Mouse (Mus musculus) heart, adult 2 months (tissue): ENCODE measurements around the gene Cdhr5.

ENCODE experiments used
- EP300 ChIP-seq: fragments of 200-500 bp; IDR thresholded peaks from 2 replicates; pipeline ENCODE4 v1.6.1; 2011; ENCODE audit warnings: low read depth, low read length, control low read depth; ENCODE audit not compliant: insufficient read depth
- POLR2A ChIP-seq: fragments of 200-500 bp; IDR thresholded peaks from 2 replicates; pipeline ENCODE4 v1.6.1; 2011; ENCODE audit warnings: mild to moderate bottlenecking, low read depth, low read length, control low read depth; ENCODE audit not compliant: insufficient read depth

DNA sequence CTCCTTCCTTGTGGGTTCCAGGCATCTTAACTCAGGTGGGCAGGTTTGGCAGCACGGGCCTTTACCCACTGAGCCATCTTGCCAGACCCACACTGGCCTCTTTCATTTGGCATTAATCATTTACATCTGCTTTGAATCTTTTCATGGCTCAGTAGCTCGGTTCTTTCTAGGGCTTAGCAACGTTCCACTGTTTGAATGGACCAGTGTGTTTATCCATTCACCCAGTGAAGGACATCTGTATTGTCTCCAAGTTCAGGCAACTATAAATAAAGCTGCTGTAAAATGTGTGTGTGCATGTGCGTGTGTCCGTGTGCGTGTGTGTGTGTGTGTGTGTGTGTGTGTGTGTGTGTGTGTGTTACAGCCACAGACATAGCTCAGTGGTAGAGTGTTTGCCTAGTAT lies 4.9 kb upstream of the Cdhr5 start:
- TF ChIP-seq EP300, result no peak
- no peak for TF ChIP-seq POLR2A
